Comparison of ENCODE assay signal across 22 mouse cellular contexts in the genomic region with DNA sequence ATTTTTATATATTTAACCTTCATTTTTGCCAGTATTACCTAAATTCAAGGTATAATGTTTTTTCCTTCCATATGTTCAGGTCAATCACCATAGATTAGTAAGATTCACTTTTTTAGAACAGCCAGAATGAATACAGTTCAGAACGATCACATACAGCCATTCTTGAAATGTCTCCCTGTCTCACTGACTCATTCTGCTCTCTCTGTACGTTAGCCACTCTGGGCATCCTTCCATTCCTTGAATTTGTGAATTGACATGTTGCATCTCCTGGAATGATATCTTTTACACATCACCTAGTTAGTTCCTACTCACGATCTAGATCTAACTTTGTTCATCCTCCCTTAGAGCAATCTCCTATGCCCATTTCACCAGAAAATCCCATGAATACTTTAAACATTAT. TPM values are rescaled to one million over a fixed set of nuclear protein-coding genes. Genes with fewer than 3 reads are reported as not detected.
A peak's percentile ranks its signal among the peaks of the same experiment; 100 is the strongest.
DNase-seq lines count a peak whose midpoint lies in the region; ATAC-seq and TF ChIP-seq lines count a peak whose summit lies in the region.
"Had no signal": no experiment of that assay in that cellular context is flagged by ENCODE, and none has a peak within 500 bp of the region (broad histone marks: within the 10 kb centered on the region; RNA-seq: fewer than 3 reads in every experiment).

No protein-coding gene starts in this region.

- ATAC-seq in frontal cortex, adult (ENCODE audit: low TSS enrichment), result peak; percentile 57; the same call in 1 of the 2 replicates
- ATAC-seq: activated CD4-positive, CD25-positive, alpha-beta regulatory T cell, adult 4 months; forebrain, embryonic 14.5 days; forebrain, embryonic 16.5 days; Patski had no signal

- no peak overlapping the region for H3K4me3 ChIP-seq in embryonic fibroblast, embryonic 13.5 days (ENCODE audit: insufficient read depth, low read length)
- H3K4me3 ChIP-seq: embryonic facial prominence, embryonic 10.5 days; embryonic facial prominence, embryonic 12.5 days; erythroblast, embryonic 14.5 days; forebrain, embryonic 10.5 days; forebrain, embryonic 12.5 days had no signal

- no peak for TF ChIP-seq CTCF in embryonic fibroblast, embryonic 13.5 days (IDR thresholded peaks at IDR 0.05; ENCODE audit: borderline replicate concordance, insufficient read depth, low read length)

- peak overlapping the region; percentile 65 for H3K27ac ChIP-seq in embryonic fibroblast, embryonic 13.5 days (ENCODE audit: insufficient read depth, low read length)
- H3K27ac ChIP-seq: embryonic facial prominence, embryonic 10.5 days; embryonic facial prominence, embryonic 12.5 days; forebrain, embryonic 10.5 days; forebrain, embryonic 12.5 days had no signal

- no peak for TF ChIP-seq POLR2A in embryonic fibroblast, embryonic 13.5 days (IDR thresholded peaks at IDR 0.05; ENCODE audit: low read depth, low read length)

- DNase-seq in frontal cortex, postnatal 36 days (ENCODE audit: low spot score in 2 of 2), result no peak
- peak; percentile 39 for DNase-seq in 3T3-L1 (ENCODE audit: low read depth, low spot score)
- DNase-seq in left cerebral cortex, adult 11 months (ENCODE audit: low spot score), result no peak
- DNase-seq: adrenal gland, adult 8-10 months; adrenal gland, postnatal 14 days; adrenal gland, postnatal 36 days; cerebellum, adult 11-12 months; cerebellum, adult 2 months; cerebellum, adult 9-10 months; cerebellum, postnatal 10 days; cerebellum, postnatal 25 days had no signal

- H3K4me1 ChIP-seq in embryonic fibroblast, embryonic 13.5 days (ENCODE audit: control insufficient read depth, insufficient read depth, low read length), result peaks cover 2% of the 10 kb centered on the region; the same call in 1 of the 2 replicates
- H3K4me1 ChIP-seq: embryonic facial prominence, embryonic 10.5 days; embryonic facial prominence, embryonic 12.5 days; forebrain, embryonic 10.5 days; forebrain, embryonic 12.5 days had no signal

RNA-seq across cellular contexts. Expression of a gene that starts 10.0 kb away (rescaled TPM):
- polyA plus RNA-seq in embryonic fibroblast, embryonic 13.5 days (2011; ENCODE audit: insufficient read length, low read depth, missing spikeins), result 186 and 189 TPM in 2 replicates
- polyA plus RNA-seq: erythroblast, embryonic 14.5 days had no signal
